Mouse (Mus musculus) cerebellum, postnatal 10 days (tissue): ENCODE data around the gene Asap2.

Source experiments
- DNase-seq, 2 experiments: peaks; one replicate each; pipeline ENCODE4 v3.0.0; 2021; ENCODE audit warnings: mixed read lengths in 2 of 2

The Asap2 gene

GRCm38 (mm10) chr12:21265946-21266783 lies 275.9 kb downstream of the Asap2 start:
- peak; percentile 82 for DNase-seq

GRCm38 (mm10) chr12:21266784-21267098 lies 276.5 kb downstream of the Asap2 start:
- DNase-seq: no peak

GRCm38 (mm10) chr12:21268083-21268616 lies 277.9 kb downstream of the Asap2 start:
- DNase-seq: peak; percentile 34 to 38

- peak; percentile 62 to 78 for DNase-seq
These were observed 284.2 kb downstream of the Asap2 start for GRCm38 (mm10) chr12:21274446-21274845.

- no peak for DNase-seq
These were observed 287.1 kb downstream of the Asap2 start for GRCm38 (mm10) chr12:21277352-21277864.

- DNase-seq: no peak
These were observed 294.6 kb downstream of the Asap2 start, which contains the start of gene Cpsf3 for GRCm38 (mm10) chr12:21284761-21285441. Gene Cpsf3 (plus strand): TSS chr12:21285391.

GRCm38 (mm10) chr12:21285508-21286242 lies 295.4 kb downstream of the Asap2 start:
- DNase-seq: peak in 1 of 2 experiments; percentile 55

- peak; percentile 99 to 100 for DNase-seq
These were observed 296.0 kb downstream of the Asap2 start, which contains the start of gene Itgb1bp1 for GRCm38 (mm10) chr12:21286243-21286622. Gene Itgb1bp1 (minus strand): TSS chr12:21286284.

GRCm38 (mm10) chr12:21286712-21287650 lies 296.7 kb downstream of the Asap2 start:
- peak in 1 of 2 experiments; percentile 28 for DNase-seq

GRCm38 (mm10) chr12:21288716-21289395 lies 298.6 kb downstream of the Asap2 start:
- no peak for DNase-seq

GRCm38 (mm10) chr12:21289651-21290050 lies 299.4 kb downstream of the Asap2 start:
- no peak for DNase-seq

GRCm38 (mm10) chr12:21298856-21299255 lies 308.6 kb downstream of the Asap2 start:
- DNase-seq: no peak

- DNase-seq: no peak
These were observed 311.1 kb downstream of the Asap2 start for GRCm38 (mm10) chr12:21301324-21301723.

- no peak for DNase-seq
These were observed 311.7 kb downstream of the Asap2 start for GRCm38 (mm10) chr12:21301932-21302331.

GRCm38 (mm10) chr12:21302361-21302783 lies 312.1 kb downstream of the Asap2 start:
- DNase-seq: no peak

GRCm38 (mm10) chr12:21305741-21306140 lies 315.5 kb downstream of the Asap2 start:
- DNase-seq: no peak

- no peak for DNase-seq
These were observed 316.5 kb downstream of the Asap2 start for GRCm38 (mm10) chr12:21306721-21307120.

- DNase-seq: no peak
These were observed 321.9 kb downstream of the Asap2 start for GRCm38 (mm10) chr12:21312201-21312600.

- DNase-seq: peak; percentile 87 to 93
These were observed 325.9 kb downstream of the Asap2 start, which contains the start of gene Iah1 for GRCm38 (mm10) chr12:21315923-21316868. Gene Iah1 (plus strand): TSS chr12:21316389.

- peak in 1 of 2 experiments; percentile 52 for DNase-seq
These were observed 326.6 kb downstream of the Asap2 start for GRCm38 (mm10) chr12:21316869-21317265.
